Mouse (Mus musculus) embryo, embryonic 11.5 days (tissue): ENCODE data around the gene Cdk17.

Source experiments
- DNase-seq: peaks from one replicate; pipeline ENCODE4 v3.0.0-alpha.2; 2012; ENCODE audit warnings: low read depth, low spot score

Gene Cdk17

GRCm38 (mm10) chr10:93171182-93171855, 10.6 kb downstream of the Cdk17 start:
- DNase-seq: no peak

GRCm38 (mm10) chr10:93177471-93177870, 16.8 kb downstream of the Cdk17 start:
- no peak for DNase-seq

GRCm38 (mm10) chr10:93177874-93178273, 17.2 kb downstream of the Cdk17 start:
- DNase-seq: no peak

- DNase-seq: no peak
These were observed 18.0 kb downstream of the Cdk17 start for GRCm38 (mm10) chr10:93178662-93179061.

- DNase-seq: no peak
These were observed 19.2 kb downstream of the Cdk17 start for GRCm38 (mm10) chr10:93179669-93180460.

GRCm38 (mm10) chr10:93184351-93184976, 23.8 kb downstream of the Cdk17 start:
- DNase-seq: no peak

- DNase-seq: no peak
These were observed 27.8 kb downstream of the Cdk17 start for GRCm38 (mm10) chr10:93188440-93188999.

GRCm38 (mm10) chr10:93190475-93191262, 30.0 kb downstream of the Cdk17 start:
- no peak for DNase-seq

GRCm38 (mm10) chr10:93197092-93197491, 36.4 kb downstream of the Cdk17 start:
- DNase-seq: no peak

GRCm38 (mm10) chr10:93198958-93199357, 38.3 kb downstream of the Cdk17 start:
- DNase-seq: no peak

GRCm38 (mm10) chr10:93201846-93202458, 41.3 kb downstream of the Cdk17 start:
- DNase-seq: no peak

- no peak for DNase-seq
These were observed 44.7 kb downstream of the Cdk17 start for GRCm38 (mm10) chr10:93205287-93205956.

GRCm38 (mm10) chr10:93207176-93207575, 46.5 kb downstream of the Cdk17 start:
- DNase-seq: no peak

GRCm38 (mm10) chr10:93212699-93213098, 52.0 kb downstream of the Cdk17 start:
- DNase-seq: no peak

GRCm38 (mm10) chr10:93213339-93213738, 52.7 kb downstream of the Cdk17 start:
- DNase-seq: no peak

GRCm38 (mm10) chr10:93214251-93214650, 53.6 kb downstream of the Cdk17 start:
- no peak for DNase-seq

- no peak for DNase-seq
These were observed 54.5 kb downstream of the Cdk17 start for GRCm38 (mm10) chr10:93215051-93215763.

- DNase-seq: no peak
These were observed 65.1 kb downstream of the Cdk17 start for GRCm38 (mm10) chr10:93225751-93226150.

GRCm38 (mm10) chr10:93227921-93228320, 67.2 kb downstream of the Cdk17 start:
- no peak for DNase-seq
